Mouse (Mus musculus): ENCODE data around the gene Rpl18a.

DNA sequence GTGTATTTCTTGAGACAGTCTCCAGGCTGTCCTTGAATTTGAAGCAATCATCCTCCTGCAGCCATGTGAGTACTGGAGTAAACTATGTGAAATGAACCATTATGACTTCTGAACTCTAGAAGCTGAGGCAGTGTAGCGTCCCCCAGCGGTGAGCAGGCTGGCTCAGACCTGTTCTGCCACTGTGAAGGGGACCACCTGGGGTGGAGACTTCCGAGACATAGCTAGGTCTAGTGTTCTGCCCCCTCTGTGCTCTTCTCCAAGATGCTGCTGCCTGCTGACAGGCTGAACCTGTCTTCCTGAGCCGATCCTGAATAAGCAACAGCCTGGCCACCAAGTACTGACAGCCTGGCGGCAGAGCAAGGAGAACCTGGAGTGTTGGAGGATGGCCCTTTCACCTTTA lies 52.1 kb downstream of the Rpl18a start:
- TF ChIP-seq CTCF (IDR thresholded peaks at IDR 0.05; ENCODE audit: low read depth): 0 out of 2 replicates have a peak, but pooled peaks have one; percentile 5
- no peak for TF ChIP-seq EP300 (IDR thresholded peaks at IDR 0.05; ENCODE audit: low read depth)

All from liver, postnatal 0 days (tissue).